ENCODE assay signal across 10 mouse cellular contexts in the genomic region with DNA sequence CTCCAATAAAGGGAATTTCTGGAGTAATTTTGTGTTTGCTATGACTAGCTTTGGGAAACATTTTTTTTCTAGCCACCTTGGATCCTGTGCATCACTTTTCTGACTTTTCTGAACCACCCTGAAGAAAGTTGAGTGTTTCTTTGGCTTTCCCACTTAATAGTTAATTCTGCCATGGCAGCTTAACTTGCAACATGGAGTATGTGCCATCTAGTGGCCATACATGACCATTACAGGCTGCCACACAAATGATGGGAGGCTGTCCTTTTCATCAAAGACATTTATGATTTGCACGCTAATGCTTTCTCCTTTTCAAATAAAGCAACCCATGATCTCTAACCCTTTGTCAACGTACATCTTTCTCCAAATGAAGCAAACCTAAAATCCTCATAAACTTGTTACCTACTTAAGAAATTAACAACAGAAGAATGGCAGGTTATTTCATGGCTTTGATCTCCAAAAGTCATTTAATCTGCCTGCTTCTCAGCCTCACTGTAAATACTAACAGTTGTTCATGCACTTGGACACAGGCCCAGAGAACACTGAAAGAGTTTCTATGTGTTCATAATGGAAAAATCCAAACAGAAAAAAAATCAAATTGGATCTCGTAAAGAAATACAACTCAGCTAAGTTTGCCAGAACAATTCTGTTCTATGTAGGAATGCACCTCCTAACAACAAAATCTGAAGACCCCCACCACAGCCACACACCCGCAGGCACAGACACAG.
A peak's percentile ranks its signal among the peaks of the same experiment; 100 is the strongest.
DNase-seq lines count a peak whose midpoint lies in the region; TF ChIP-seq lines count a peak whose summit lies in the region.
"Had no signal": no experiment of that assay in that cellular context is flagged by ENCODE, and none has a peak within 500 bp of the region (broad histone marks: within the 10 kb centered on the region; RNA-seq: fewer than 3 reads in every experiment).

No protein-coding gene starts in this region.

- TF ChIP-seq POLR2A in MEL (IDR thresholded peaks at IDR 0.05; ENCODE audit: control insufficient read depth in 1 of 2, insufficient read depth in 1 of 2, low read depth in 1 of 2, low read length in 2 of 2, poor library complexity in 1 of 2) = no peak

- no peak overlapping the region for H3K4me3 ChIP-seq in MEL (ENCODE audit: control insufficient read depth in 1 of 2, insufficient read depth in 1 of 2, low read depth in 2 of 2, low read length in 2 of 2)
- H3K4me3 ChIP-seq: embryonic facial prominence, embryonic 12.5 days; liver, embryonic 13.5 days had no signal

- no peaks in the 10 kb centered on the region for H3K36me3 ChIP-seq in MEL (ENCODE audit: control insufficient read depth in 1 of 2, insufficient read depth in 2 of 2, low read length in 2 of 2)
- H3K36me3 ChIP-seq: embryonic facial prominence, embryonic 12.5 days had no signal

- H3K27ac ChIP-seq in MEL (ENCODE audit: control insufficient read depth, low read depth, low read length) = no peak overlapping the region
- H3K27ac ChIP-seq: embryonic facial prominence, embryonic 12.5 days; liver, embryonic 13.5 days had no signal

- intact Hi-C loops in heart, postnatal 25 days (cut with DNase I) = loop anchor here (1.0 to 5.0 kb wide), 4 partner anchors 95 to 410 kb away; no protein-coding TSS in a partner anchor

- no peak for TF ChIP-seq EP300 in MEL (IDR thresholded peaks at IDR 0.05; ENCODE audit: low read depth in 1 of 2, low read length in 2 of 2)

- H3K79me2 ChIP-seq in MEL (ENCODE audit: control insufficient read depth, insufficient read depth, low read length, poor library complexity) = no peaks in the 10 kb centered on the region

- peaks cover 2% of the 10 kb centered on the region in 2 experiments; a peak in 2 of 4 replicates for H3K4me1 ChIP-seq in MEL (ENCODE audit: control insufficient read depth in 1 of 2, insufficient read depth in 2 of 2, low read length in 2 of 2)

- no peaks in the 10 kb centered on the region for H3K9me3 ChIP-seq in MEL (replicated peaks; ENCODE audit: insufficient read depth, low read length)
- H3K9me3 ChIP-seq: embryonic facial prominence, embryonic 12.5 days; liver, embryonic 13.5 days had no signal

- TF ChIP-seq RAD21 in MEL (IDR thresholded peaks at IDR 0.05; ENCODE audit: low read depth, low read length) = peak; percentile 97

- DNase-seq in heart, adult 18-20 months = peak; percentile 57 to 78
- no peak for DNase-seq in heart, postnatal 25 days (ENCODE audit: low spot score)
- peak; percentile 80 for DNase-seq in 416B (ENCODE audit: low read depth)
- peak; percentile 80 for DNase-seq in MEL (ENCODE audit: low read depth, low spot score)
- DNase-seq in embryo, embryonic 9.5 days (ENCODE audit: extremely low spot score) = peak; percentile 53
- peak; percentile 65 to 87 for DNase-seq in layer of hippocampus, adult 18-20 months (ENCODE audit: low spot score in 2 of 2)
- peak; percentile 71 for DNase-seq in lung, postnatal 14 days
- no peak for DNase-seq in ovary, postnatal 10 days (ENCODE audit: low spot score)
- DNase-seq: liver, embryonic 13.5 days had no signal

- peak; percentile 70 to 98 (median 96) for TF ChIP-seq CTCF in MEL (IDR thresholded peaks at IDR 0.05 in 2 of 3, conservative IDR thresholded peaks at IDR 0.05 in 1 of 3; ENCODE audit: control insufficient read depth in 1 of 3, insufficient read depth in 1 of 3, low read depth in 2 of 3, low read length in 3 of 3, poor library complexity in 1 of 3, severe bottlenecking in 1 of 3)

- no peak overlapping the region for H3K9ac ChIP-seq in MEL (ENCODE audit: control insufficient read depth, low read depth, low read length, poor library complexity, severe bottlenecking)
- H3K9ac ChIP-seq: embryonic facial prominence, embryonic 12.5 days; liver, embryonic 13.5 days had no signal

- no peaks in the 10 kb centered on the region for H3K27me3 ChIP-seq in MEL (ENCODE audit: control insufficient read depth in 1 of 2, insufficient read depth in 2 of 2, low read length in 2 of 2)
- H3K27me3 ChIP-seq: embryonic facial prominence, embryonic 12.5 days; liver, embryonic 13.5 days had no signal

TF ChIP-seq in MEL, 35 proteins besides CTCF, POLR2A, EP300 and RAD21:
- TF ChIP-seq HCFC1 (IDR thresholded peaks at IDR 0.05; ENCODE audit: low read depth, low read length) (0 out of 2 replicates have a peak, but pooled peaks have one; percentile 14), SIN3A (IDR thresholded peaks at IDR 0.05; ENCODE audit: low read length) (peak; percentile 40; the same call in 1 of the 2 replicates), MYC (IDR thresholded peaks at IDR 0.05; ENCODE audit: low read depth, low read length) (0 out of 2 replicates have a peak, but pooled peaks have one; percentile 53), RCOR1 (IDR thresholded peaks at IDR 0.05; ENCODE audit: low read depth, low read length) (no peak), SMC3 (IDR thresholded peaks at IDR 0.05; ENCODE audit: low read depth, low read length) (peak; percentile 98), ZNF384 (IDR thresholded peaks at IDR 0.05; ENCODE audit: low read depth, low read length) (no peak), ZC3H11A (IDR thresholded peaks at IDR 0.05; ENCODE audit: low read depth, low read length) (peak; percentile 95)

Comparison
In these comparisons a context has a peak if more than half of its experiments do, and no peak if none do; other contexts are left out.
1. DNase-seq: peak in heart, adult 18-20 months (2 of 2), 416B (single experiment), MEL (single experiment), embryo, embryonic 9.5 days (single experiment), layer of hippocampus, adult 18-20 months (2 of 2) and lung, postnatal 14 days (single experiment); none in heart, postnatal 25 days (single experiment) and ovary, postnatal 10 days (single experiment).